Mouse (Mus musculus) fat pad, adult 2 months (tissue): ENCODE measurements around the gene 1700034J05Rik.

ENCODE experiments used
- DNase-seq: peaks from one replicate; pipeline ENCODE4 v3.0.0-alpha.2; 2011; ENCODE audit warnings: low read depth, low spot score; ENCODE audit errors: extremely low read depth

1700034J05Rik gene

DNA sequence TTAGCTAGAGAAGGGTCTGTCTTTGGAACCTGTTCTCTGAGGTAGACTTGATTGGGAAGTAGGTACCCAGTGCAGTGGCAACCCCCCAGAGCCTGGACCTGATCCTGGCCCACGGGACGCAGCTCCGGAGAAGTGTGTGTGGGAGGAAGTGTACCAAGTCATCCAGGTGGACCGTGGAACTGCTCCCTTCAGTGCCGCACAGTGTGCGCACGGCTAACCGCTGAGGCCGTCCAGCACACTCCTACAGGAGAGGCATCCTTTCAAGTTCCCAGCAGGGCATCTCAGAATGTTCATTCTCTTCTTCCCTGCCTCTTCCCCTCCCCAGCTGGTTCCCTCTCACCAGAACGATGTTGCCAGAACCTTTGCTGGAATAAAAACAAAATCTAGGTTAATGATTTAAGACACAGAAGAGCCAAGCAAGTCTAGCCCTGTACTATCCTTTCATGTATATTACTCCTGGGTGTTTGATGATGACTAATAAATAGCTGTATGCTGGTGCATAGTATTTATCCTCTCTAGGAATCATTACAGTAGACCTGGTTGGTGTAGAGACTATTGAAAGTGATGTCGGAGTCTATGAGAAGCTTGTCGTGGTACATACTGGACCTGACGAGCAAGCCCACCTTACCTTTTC is 11.0 kb upstream of the 1700034J05Rik start:
- DNase-seq = no peak

DNA sequence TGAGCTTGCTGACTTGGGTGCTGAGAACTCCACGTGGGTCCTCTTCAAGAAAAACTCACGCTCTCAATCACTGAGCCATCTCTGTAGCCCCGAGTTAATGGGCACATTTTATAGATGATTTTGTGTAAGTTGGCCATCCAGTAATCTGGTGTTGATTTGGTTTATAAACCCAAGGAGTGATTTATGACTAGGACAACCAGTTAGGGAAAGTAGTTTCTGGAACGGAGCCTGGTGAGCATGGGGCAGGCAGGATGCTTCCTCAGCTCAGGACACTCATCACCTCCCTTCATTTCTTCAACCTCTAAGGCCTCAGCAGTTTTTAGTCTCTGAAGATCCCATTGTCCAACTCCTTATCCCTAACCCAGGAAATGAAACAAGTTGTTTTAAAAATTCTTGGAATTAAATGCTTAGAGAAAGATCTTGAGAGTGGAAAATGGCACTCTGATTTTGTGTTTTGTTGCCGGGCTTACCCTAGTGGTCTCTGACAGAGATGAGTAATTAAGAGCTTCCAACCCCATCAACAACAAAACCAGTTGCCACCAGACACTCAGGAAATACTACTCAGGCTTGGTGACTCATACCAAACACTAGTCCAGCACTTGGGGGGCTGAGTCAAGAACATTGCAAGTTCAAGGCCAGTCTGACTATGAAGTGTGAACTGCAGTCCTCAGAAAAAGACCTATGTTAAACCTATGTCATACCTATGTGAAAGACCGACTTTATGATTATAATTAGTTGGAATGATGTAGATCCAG is 9.4 kb upstream of the 1700034J05Rik start:
- no peak for DNase-seq

DNA sequence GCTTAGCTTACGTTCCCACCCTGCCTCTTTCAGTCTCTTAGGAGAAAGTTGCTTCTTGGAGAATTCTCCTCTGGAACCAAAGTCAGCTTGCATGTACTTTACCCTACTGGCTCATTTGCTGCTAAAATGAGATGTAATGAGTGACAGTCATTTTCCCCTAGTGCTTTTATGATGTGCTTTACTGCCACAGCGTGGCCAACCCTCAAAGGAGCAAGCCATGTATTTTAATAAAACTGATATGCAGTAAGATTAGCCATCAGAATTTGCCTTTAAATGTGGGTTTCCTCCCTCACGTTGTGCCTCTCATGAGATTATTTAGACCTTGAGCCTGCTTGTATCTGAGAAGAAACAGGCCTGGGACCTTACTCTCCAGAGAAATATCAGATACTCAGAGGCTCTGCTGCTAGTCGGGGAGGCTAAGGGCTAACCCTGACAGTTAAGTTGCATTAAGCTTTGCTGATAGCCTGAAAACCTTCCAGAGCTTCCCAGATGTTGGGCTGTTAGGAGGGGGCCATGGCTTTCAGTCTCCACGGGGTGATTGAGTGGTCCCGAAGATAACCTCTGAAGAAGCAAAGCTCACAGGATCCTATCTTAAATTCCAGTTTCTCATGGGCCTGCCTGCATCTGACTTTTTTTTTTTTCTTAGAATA is 7.7 kb upstream of the 1700034J05Rik start:
- DNase-seq = no peak

DNA sequence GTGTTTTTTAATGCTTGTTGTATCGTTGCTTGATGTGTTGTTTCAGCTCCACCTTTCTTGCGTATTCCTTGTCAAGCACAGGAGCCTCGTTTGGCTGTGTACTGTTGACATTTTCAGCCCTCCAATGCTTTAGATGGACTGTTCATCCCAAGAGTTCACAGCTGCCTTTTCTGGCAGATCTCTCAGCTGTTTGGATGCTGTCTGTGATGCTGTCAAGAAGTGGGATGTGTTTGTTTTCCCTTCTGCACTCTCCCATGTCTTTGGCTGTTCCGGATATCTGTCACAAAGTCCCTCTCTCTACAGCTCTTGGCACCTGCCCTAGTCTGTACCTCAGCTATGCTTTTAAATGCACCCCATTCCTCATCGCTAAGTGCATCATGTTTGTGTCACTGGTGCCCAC is 6.7 kb upstream of the 1700034J05Rik start:
- no peak for DNase-seq

DNA sequence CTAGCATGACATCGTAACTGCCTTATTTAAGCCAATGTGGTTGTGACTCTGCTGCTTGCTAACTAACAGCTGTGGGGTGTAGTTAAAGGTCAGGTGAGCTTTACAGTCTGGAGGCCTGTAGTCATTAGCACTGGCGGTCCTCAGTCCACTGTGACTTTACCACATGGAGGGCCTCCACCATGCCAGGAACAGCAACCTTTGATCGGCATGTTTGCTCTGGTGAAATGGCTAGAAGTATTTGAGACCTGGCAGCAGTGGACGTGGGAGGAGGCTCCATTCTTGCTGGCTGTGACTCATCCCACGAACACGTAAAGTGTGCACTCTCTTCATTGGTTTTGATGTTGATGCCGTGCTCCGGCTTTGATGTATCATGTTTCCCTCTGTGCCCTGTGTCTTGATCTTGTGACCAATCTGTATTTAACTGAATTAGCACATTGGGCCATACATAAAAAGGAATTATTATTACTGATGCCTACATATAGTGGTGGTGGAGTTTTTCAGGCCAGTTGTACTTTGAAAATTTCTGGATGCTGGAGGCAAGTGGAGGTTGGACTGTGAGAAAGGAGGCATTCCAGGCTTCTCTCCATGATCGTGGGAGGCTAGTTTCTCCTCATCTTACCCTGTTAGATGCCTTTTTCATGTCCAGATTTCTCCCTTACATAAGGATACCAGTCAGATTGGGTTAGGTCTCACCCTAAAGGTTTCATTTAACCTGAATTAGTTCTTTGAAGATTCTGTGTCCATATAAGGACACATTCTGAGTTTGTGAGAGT is 5.9 kb upstream of the 1700034J05Rik start:
- no peak for DNase-seq

DNA sequence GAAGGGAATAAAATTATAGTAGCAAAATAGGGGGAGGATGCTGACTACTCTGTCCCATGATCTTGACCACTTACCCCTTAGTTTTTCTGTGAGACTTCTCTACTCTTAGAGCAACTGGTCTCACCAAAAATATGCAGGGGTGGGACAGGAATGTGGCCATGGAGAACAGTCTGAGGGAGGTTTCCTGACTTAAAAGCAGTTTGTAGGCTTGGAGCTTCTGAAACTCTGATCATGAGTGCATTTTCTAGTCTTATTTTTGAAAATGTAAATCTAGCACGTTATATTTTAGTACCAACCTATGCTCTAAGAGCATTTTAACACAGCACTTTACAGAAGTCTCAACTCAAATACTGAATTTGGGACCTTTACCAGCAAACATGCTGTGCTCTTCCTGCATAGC is 4.5 kb upstream of the 1700034J05Rik start:
- DNase-seq = no peak

DNA sequence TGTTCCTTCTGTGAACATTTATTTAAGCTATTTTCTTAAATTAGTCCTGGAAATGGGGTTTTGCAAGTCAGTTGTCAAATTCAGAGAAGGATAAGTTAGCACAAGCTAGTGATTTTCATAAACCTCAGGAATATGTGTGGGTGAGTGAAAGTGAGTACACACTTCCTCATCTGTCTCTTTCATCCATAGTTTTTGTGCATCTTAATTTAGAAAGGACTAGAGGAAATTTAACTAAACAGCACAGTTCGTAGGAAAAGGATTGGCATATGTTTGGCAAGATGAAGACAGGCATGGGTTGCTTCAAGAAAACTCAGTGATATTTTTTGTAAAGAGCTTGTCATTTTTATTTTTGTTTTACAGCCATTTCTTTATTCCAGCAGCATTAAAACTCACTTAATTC is 2.7 kb upstream of the 1700034J05Rik start:
- DNase-seq = no peak

DNA sequence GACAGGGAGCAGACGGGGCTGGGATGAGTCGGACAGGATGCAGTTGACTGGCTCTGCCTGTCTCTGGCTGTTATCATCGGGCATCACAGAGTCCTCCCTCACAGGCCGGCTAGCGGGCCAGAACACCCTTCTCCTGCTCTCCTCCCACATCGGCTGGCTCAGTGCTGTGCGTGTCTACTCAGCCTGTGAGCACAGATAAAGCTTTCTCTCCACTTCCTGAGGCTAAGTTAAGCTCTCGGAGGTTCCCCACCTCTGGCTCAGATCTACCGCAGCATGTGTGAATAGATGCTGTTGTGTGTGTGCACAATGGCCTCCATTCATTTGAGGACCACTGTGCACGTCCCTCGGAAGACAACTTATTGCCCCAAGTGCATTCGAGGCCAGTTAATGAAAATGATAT is 1.7 kb upstream of the 1700034J05Rik start:
- DNase-seq = no peak

DNA sequence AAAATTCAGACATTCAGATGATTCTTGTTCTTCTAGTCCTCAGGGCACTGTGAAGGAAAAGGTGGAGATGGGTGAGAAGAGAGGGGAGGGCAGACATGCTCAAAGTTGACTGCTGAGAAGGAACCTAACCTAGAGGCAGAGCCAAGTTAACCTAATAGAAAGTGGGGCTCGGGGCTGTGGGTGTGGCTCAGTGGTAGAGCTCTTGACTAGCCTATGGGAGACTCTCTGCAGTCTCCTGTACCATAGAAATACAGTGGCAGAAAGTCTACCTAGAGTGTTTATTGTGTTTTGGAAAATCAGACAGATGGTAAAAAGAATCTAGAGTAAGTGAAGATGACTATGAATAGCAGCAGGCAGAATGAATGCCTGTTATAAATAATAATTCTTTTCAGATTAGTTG is 1.3 kb upstream of the 1700034J05Rik start:
- no peak for DNase-seq

DNA sequence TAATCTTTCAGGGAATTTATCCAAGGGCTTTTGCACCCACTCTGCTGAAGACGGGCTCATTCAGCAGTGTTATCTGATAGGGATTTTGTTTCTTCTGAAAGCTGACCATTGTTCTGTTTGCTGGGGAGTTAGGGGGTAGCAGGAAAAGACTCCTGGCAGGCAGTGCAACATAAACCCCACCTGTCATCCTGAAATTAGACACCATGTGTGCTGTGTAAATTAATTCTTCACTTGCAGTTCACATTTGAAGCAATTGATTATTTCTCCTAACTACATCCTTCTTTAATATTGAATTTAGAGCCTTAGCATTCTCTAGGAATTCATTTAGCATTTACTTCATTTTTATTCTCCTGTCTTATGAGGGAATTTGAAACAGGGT is 3.8 kb downstream of the 1700034J05Rik start:
- DNase-seq = no peak

DNA sequence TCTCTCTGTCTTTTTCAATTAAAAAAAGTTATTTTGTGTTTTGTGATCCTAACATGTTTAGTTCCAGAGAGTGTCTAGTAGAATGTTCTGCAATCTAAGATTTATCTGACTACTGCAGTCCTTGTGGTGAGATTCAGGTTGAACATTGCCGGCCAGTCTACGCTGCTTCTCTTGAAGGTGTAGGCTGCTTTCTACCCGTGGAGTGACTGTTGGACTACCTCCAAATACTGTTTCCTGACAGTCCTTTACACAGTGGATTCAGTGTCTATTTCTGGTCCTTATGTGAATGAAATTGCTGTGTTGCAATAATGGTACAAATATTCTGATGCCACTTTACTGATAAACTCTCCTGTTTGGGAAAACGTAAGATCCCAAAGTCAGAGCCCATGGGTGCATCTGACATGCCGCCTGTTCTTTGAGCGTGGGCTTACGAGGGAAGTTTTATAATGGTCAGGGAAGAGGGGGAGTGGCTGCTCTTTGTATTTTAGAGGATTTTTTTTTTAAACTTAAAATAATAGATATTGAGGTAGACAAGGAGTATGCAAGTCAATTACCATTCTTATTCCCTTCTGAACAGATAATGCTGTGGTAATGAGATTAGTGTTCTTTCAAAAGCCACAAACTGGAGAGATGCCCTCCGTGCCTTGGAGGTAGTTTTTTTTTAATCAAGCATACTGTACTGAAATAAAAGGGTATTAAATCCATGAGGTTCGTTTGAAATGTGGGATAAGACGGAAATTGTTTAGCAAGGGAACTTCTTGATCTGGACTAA is 4.4 kb downstream of the 1700034J05Rik start:
- no peak for DNase-seq

DNA sequence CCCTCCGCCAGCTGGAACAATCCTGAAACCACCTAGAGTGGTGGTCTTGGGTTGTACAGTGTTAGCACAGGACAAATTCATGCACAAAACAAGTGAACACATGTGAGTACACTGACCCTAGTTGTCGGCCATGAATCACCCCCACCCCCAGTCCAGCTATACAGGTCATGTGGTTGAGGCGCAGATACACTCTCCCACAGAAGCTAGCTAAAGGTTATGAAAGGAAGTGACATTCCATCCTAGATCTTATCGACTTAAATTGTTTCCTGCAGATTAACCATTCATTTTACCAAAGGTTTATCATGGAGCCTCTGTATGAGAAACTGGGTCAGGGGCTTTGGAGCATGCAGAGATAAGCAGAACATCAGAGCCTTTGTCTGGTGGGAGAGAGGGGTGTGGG is 7.0 kb downstream of the 1700034J05Rik start:
- no peak for DNase-seq

DNA sequence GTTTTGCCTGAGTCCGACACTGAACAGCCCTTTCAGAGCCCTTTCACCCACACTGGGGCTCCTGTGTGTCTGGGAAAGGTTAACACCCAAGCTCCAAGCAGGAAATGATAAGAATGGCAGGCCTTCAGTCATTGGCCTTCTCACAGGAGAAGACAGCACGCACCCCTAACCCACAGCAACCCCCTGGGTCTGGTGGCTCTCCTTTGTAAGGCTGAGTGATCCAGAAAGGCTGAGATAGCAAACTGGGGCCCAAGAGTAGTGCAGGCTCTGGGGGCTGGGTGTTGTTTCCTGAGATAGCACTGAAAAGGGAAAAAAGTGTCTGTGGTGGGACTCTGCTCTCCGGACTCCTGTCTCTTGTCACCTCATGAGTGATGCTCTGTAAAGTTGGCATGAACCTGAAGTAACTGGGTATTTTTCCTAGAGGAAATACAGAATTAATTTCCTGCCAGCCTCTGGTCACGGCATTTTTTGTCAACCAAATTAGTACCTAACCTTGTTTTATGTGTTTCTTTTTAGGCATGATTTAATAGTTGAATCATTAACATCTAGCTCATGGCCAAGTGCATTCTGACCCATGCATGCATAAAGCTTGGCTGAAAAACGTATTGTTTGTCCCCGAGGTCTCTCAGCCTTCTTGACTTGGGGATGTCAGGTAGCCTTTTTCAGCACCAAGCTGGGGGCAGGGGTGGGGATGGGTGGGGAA is 7.7 kb downstream of the 1700034J05Rik start:
- no peak for DNase-seq

DNA sequence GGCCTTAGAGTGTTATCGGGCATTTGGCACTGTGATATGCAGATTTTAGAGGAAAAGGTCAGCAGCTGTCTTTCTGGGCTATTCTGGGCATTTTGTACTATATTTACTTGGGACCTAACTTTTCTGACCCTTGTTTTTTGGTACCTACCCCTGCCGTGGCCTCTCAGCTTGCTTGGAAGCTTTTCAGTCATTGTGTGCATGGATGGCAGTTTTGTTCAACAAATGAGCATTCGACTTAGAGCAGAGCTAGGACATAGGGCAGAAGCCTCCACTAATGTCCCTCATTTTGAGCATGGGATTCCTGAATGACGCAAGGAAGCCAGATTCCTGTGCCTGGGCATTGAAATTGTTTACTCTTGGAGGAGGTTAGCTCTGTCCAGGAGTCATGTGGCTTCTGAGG is 9.4 kb downstream of the 1700034J05Rik start:
- DNase-seq = no peak

DNA sequence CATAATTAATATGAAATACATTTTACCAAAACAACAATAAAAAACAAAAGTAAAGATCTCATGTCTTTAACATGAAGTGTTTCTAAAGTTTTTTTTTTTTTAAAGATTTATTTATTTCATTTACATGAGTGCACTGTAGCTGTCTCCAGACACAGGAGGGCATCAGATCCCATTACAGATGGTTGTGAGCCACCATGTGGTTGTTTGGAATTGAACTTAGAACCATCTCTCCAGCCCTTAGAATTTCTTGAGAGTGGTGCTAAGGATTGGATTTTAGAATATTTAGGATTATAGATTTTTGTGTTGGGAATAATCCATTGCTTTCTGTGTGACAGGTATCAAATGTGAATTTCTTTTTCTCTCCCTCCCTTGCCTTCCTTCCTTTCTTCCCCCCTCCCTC is 10.2 kb downstream of the 1700034J05Rik start:
- DNase-seq = no peak

DNA sequence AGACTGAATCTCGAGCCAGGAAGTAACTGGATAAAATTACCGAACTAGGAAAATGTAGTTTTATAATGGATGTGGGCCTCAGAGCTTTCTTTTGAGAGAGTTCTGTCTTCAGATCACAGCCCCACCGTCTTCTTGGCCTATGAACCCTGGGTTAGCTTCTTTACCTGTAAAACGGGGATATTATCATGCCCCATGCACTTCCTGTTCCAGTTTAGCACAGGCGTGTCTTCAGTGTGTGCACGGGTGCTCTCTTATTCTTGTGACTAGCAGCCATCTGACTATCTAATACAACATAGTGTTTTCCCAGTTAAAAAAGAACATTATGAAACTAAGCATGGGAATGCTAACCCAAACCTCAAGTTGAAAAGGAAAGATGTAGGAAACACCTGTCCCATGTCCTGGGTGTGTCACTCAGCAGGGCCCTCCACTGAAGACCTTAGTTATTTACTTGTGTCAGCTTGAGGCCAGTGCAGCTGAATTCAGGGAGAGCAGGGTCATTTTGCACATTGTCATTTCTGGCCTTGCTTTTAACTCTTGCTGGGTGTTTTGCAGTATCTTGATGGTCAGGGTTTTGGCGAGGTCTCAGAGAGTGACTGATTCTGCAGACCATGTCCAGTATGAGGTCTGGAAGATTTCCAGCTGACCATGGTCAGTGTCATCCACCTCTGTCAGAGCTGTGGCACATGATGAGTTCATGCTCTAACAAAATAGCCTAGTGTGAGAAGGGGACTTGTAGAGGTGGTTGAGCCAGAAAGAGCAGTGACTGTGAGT is 12.5 kb downstream of the 1700034J05Rik start:
- DNase-seq = no peak

DNA sequence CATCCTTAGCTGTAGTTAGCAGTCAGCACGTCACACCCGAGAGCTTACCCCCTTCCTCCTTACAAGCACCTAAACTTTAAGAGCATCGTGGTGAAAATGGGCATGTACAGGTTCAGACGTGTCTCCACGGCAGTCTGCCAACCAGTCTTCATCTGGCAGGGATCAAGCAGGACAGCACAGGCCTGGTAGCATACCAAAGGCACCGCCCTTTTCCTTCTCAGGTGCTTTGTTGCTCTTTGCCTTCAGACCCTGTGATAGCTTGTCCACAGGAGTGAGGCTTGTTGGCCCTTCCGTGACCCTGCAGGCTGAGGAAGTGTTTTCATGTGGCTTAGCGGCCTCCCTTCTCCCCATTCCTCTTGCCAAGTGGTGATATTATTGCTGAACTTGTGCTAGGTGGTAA is 15.2 kb downstream of the 1700034J05Rik start:
- peak; percentile 54 for DNase-seq

DNA sequence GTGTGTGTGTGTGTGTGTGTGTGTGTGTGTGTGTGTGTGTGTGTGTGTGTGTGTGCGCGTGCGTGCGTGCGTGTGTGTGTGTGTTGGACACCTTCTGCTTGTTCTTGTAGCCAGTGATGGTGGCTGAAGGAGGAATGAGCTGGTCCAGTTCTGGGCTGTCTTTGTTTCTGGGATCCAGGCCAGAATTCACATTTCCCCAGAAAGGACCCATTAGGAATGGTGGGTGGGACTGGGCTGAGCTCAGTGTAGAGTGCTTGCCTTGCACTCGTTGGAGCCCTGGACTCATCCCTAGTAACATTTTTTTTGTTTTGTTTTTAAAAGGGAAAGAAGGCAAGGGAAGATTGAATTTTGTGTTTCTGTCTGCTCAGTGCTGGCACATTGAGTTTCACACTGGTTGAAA is 18.3 kb downstream of the 1700034J05Rik start:
- no peak for DNase-seq

DNA sequence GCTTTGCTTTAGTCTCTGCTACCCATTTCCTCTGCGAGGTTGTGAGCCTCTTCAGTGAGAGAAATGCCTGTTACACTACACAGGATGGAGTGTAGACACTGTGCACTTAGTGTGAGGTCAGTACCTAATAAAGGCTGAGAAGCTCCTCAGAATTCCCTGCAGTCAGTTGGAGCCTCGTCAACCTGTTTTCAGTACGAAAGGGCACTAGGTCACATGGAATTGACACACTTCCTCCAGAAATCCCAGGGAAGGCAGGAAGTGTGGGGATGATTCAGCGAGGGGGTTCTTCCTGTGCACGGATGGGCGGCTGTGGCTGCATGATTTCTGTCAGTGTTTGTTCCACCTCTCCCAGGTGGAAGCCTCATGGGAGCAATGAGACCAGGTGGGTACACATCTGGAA is 21.1 kb downstream of the 1700034J05Rik start:
- DNase-seq = no peak

DNA sequence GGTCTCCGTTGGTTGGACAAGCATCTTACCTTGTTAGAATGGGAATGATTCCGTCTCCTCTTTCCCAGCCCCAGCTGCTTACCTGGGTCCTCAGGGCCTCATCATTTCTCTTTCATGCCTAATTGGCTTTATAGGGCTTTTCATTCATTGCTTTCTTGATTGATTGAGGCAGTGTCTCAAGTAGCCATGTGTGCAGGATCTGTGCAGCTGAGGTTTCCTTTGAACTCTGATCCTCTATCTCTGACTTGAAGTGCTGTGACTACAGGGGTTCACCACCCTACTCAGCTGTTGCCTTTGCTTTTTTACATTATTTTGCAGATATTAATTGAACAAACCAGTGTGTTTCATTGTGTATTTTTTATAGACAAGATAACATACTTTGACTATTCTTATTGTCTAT is 25.2 kb downstream of the 1700034J05Rik start:
- DNase-seq = no peak
